16 mouse cellular contexts compared by ENCODE assay signal in the genomic region with DNA sequence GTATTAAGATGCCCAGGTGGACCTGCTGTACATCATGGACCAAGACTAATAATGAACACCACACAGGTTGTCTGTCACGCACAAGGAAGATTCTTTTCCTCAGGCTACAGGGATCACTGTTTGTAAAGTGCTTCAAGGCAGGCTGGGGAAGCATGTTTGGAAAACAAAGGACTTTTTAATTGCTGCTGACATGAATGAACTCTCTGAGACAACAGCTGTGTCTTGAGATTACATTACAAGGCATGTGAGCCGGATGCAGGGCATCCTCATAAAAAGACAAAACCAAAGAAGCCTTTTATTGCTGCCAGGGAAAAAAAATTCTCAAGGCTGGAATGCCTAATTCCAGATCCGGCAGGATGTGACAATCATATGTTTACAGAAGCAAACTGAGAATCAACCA.
"Had no signal": no experiment of that assay in that cellular context is flagged by ENCODE, and none has a peak within 500 bp of the region (broad histone marks: within the 10 kb centered on the region; RNA-seq: fewer than 3 reads in every experiment).

No protein-coding gene starts in this region.

- H3K9ac ChIP-seq: limb, embryonic 13.5 days; liver, embryonic 15.5 days; lung, embryonic 15.5 days; midbrain, embryonic 12.5 days; neural tube, embryonic 12.5 days had no signal

- ATAC-seq: intestine, embryonic 16.5 days had no signal

- H3K27ac ChIP-seq: limb, embryonic 13.5 days; liver, embryonic 15.5 days; lung, embryonic 15.5 days; macrophage; midbrain, embryonic 12.5 days; neural tube, embryonic 12.5 days had no signal

- H3K4me1 ChIP-seq: limb, embryonic 13.5 days; liver, embryonic 15.5 days; lung, embryonic 15.5 days; megakaryocyte, embryonic 14.5 days; midbrain, embryonic 12.5 days; neural tube, embryonic 12.5 days had no signal

- H3K4me2 ChIP-seq: limb, embryonic 13.5 days; liver, embryonic 11.5 days; liver, embryonic 15.5 days; lung, embryonic 15.5 days; midbrain, embryonic 12.5 days; neural tube, embryonic 12.5 days had no signal

- H3K36me3 ChIP-seq: limb, embryonic 13.5 days; liver, embryonic 15.5 days; lung, embryonic 15.5 days; midbrain, embryonic 12.5 days; neural tube, embryonic 12.5 days had no signal

- H3K4me3 ChIP-seq: limb, embryonic 13.5 days; liver, embryonic 15.5 days; lung, embryonic 15.5 days; megakaryocyte, embryonic 14.5 days; midbrain, embryonic 12.5 days; neural tube, embryonic 12.5 days had no signal

- H3K27me3 ChIP-seq: limb, embryonic 13.5 days; liver, embryonic 15.5 days; lung, embryonic 15.5 days; megakaryocyte, embryonic 14.5 days; midbrain, embryonic 12.5 days; neural tube, embryonic 12.5 days had no signal

- H3K9me3 ChIP-seq: limb, embryonic 13.5 days; liver, embryonic 15.5 days; lung, embryonic 15.5 days; megakaryocyte, embryonic 14.5 days; midbrain, embryonic 12.5 days; neural tube, embryonic 12.5 days had no signal

- DNase-seq: kidney, adult 9 months; layer of hippocampus, adult 9-11 months; layer of hippocampus, postnatal 36 days; lung, postnatal 14 days; right cerebral cortex, adult 18-20 months; right cerebral cortex, postnatal 25 days; thymus, postnatal 4 days had no signal
